Mouse (Mus musculus) neural tube, embryonic 10.5 days (tissue): ENCODE data around the gene C2cd4a.

Source experiments
- DNase-seq: peaks from one replicate; pipeline ENCODE4 v3.0.0-alpha.2; 2017; ENCODE audit warnings: low spot score; ENCODE audit errors: extremely low spot score

C2cd4a gene

DNA sequence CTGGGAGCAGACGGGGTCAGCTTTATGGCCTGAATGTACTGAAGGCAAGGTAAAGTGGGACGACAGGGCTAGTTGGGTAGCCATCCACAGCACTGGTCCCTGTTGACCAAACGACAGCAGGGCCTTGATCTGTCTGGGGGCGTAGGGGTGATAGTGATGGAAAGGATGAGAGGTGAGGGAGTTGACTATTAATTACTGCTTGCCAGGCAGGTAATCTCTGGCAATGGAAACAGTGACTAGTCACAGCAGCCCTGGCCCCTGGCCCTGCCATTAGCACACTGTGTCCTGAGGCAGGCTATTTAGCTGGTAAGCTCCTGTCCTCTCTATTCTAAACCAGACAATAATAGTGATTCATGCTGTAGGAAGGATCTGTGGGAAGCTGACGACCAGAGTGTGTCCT, 39.7 kb downstream of the C2cd4a start:
- DNase-seq, result no peak

DNA sequence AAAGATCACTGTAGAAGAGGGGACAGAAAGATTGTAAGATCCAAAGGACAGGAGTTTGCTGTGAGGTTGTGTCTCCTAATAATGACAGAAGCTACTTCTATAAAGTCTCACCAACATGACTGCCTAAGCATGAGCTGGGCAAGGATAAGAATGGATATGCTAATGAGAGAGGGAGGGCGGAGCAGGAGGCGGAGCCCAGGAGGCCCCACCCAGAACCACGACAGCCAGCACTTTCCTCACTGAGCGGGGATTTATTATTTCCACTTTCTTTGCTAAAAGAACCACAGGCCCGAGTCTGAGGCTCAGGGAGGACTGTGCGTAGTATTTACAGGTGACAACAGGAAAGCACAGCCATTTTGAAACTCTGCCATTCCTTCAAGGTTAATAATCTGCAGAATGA, 44.5 kb downstream of the C2cd4a start:
- no peak for DNase-seq

DNA sequence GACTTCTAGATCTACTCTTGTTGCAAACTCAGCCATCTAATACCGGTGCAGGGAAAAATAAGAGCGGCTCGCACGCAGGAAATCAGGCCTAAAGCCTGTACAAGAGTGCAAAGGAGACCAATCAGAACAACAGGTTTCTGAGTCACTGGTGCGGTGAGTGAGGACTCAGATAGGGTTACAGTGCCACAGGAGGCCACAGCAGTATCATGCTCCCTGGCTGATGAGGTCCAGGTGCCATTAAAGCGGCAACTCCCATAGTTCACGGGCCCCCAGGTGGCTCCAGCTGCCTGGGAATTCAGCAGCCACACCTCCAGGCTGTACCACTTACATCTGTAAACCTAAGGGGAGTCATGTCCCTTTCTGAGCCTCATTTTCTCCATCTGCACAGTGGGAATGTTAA, 45.8 kb downstream of the C2cd4a start:
- DNase-seq, result no peak

DNA sequence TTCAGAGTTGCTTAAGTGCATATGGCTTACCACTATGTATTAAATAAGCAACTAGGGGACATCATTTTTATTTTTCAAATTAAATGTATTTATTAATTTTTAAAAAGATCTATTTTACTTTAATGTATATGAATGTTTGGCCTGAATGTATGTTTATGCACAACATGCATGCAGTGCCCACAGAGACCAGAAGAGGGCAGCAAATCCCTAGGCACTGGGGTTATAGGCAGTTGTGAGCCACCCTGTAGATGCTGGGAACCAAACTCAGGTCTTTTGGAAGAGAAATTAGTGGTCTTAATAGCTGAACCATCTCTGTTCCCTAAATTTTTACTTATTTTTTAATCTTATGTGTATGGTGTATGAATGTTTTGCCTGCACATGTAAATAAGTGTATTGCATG, 48.2 kb downstream of the C2cd4a start:
- no peak for DNase-seq

DNA sequence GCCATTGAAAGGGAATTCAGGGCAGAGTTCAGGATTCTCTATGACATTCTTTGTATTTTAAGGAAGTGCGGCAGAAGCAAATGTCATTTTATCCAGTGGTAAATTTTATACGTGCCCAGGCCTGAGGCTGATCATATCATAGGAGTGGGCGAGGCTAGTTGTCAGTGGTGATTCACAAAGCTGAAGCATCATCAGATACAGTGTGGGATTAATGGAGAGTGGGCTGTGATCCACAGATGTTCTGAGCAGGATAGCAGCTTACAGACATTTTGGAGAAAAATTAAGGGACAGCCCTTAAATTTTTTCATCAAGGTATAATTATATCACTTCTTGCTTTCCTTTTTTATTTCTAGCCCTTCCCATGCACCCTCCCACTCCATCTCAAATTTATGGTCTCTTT, 48.7 kb downstream of the C2cd4a start:
- no peak for DNase-seq

DNA sequence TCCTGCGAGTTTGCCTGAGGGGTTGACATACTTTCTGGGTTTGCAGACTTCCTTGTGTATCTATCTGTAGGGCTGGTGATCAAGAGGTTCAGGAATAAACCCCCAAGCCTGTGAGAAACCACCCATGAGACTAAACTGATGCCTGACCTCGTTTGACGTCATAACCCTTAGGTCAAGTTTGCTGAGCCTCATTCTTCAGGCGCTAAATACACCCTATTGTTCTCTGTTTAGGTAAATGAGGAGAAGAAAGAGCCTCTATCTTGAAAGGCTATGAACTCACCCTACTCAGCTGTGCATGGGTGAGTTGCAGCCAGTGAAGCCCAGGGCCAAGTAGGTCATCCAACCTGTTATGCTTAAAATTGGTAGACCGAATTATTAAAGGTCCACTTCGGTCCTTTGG, 49.3 kb downstream of the C2cd4a start:
- no peak for DNase-seq
